Mouse (Mus musculus) heart, embryonic 16.5 days (tissue): ENCODE data around the gene Rap1gds1. TPM values are rescaled to one million over a fixed set of nuclear protein-coding genes. Genes with fewer than 3 reads are reported as not detected.
A peak's percentile ranks its signal among the peaks of the same experiment; 100 is the strongest.

Experiments
- ATAC-seq: fragments of 200-750 bp; cut with Nextera tagmentation; replicated peaks from 2 replicates; pipeline ENCODE4 v1.8.0; 2017; ENCODE audit warnings: moderate number of reproducible peaks; ENCODE audit not compliant: insufficient read depth, low FRiP score; ENCODE audit errors: extremely low read depth
- H3K27ac ChIP-seq: fragments of 300-500 bp; sonication (generic); 2 replicates; pipeline ENCODE4 v1.5.1; 2014; ENCODE audit warnings: mild to moderate bottlenecking, low read length, control low read depth, moderate library complexity
- H3K27me3 ChIP-seq: fragments of 300-500 bp; sonication (generic); 2 replicates; pipeline ENCODE4 v1.6.1; 2014; ENCODE audit warnings: low read length, mixed read lengths; ENCODE audit not compliant: control insufficient read depth, insufficient read depth
- H3K36me3 ChIP-seq: fragments of 300-500 bp; sonication (generic); 2 replicates; pipeline ENCODE4 v1.6.1; 2014; ENCODE audit not compliant: control insufficient read depth, insufficient read depth
- H3K4me1 ChIP-seq: fragments of 300-500 bp; sonication (generic); 2 replicates; pipeline ENCODE4 v1.6.1; 2014; ENCODE audit warnings: low read length, mixed read lengths; ENCODE audit not compliant: control insufficient read depth, insufficient read depth
- H3K4me2 ChIP-seq: fragments of 300-500 bp; sonication (generic); 2 replicates; pipeline ENCODE4 v1.6.1; 2014; ENCODE audit warnings: low read depth, mild to moderate bottlenecking, control low read depth, low read length
- H3K4me3 ChIP-seq: fragments of 300-500 bp; sonication (generic); 2 replicates; pipeline ENCODE4 v1.5.1; 2014; ENCODE audit warnings: mild to moderate bottlenecking, control low read depth, low read length
- H3K9ac ChIP-seq: fragments of 300-500 bp; sonication (generic); 2 replicates; pipeline ENCODE4 v1.6.1; 2014; ENCODE audit warnings: low read length, control low read depth
- H3K9me3 ChIP-seq: fragments of 300-500 bp; sonication (generic); replicated peaks from 2 replicates; pipeline ENCODE4 v1.6.1; 2016; ENCODE audit warnings: low read length; ENCODE audit not compliant: control insufficient read depth
- WGBS: fragments of 180-500 bp; shearing (Covaris S2); extraction: QIAGEN DNeasy Blood & Tissue Kit; methylation state at CpG from one replicate; pipeline ENCODE4 v1.1.7; 2014; 5-methylcytosine and 5-hydroxymethylcytosine counted together
- polyA plus RNA-seq: library from polyadenylated mRNA; unstranded; fragments of >200 nt; fragmentation: Nextera tagmentation; extraction: Ambion mirVana; gene quantifications from 2 replicates; pipeline ENCODE4 v1.2.1, GENCODE M21; 2015

Gene Rap1gds1
- polyA plus RNA-seq, 1 experiment from 2014 or later = 56.2 TPM

- Histone ChIP-seq H3K4me3 (no peak overlapping the region), H3K27ac (no peak overlapping the region), H3K36me3 (no peaks in the 10 kb centered on the region), H3K27me3 (no peaks in the 10 kb centered on the region), H3K9me3 (no peaks in the 10 kb centered on the region), H3K9ac (no peak overlapping the region), H3K4me2 (no peak overlapping the region), H3K4me1 (peaks cover 5% of the 10 kb centered on the region; the same call in 1 of the 2 replicates)
- no peak for ATAC-seq
- WGBS = 80% methylated on average over 5 of the region's 5 CpGs
Observed at GRCm38 (mm10) chr3:138886121-138886520, 188.9 kb downstream of the Rap1gds1 start.

- peak; percentile 20; the same call in 1 of the 2 replicates for ATAC-seq
- Histone ChIP-seq H3K4me2 (no peak overlapping the region), H3K4me1 (peaks cover 5% of the 10 kb centered on the region; the same call in 1 of the 2 replicates), H3K9me3 (no peaks in the 10 kb centered on the region), H3K9ac (no peak overlapping the region), H3K27ac (no peak overlapping the region), H3K27me3 (no peaks in the 10 kb centered on the region), H3K36me3 (no peaks in the 10 kb centered on the region), H3K4me3 (no peak overlapping the region)
- WGBS = 40% methylated on average over 6 of the region's 6 CpGs
Observed at GRCm38 (mm10) chr3:138881725-138882347, 193.2 kb downstream of the Rap1gds1 start.

GRCm38 (mm10) chr3:138880999-138881724 lies 193.8 kb downstream of the Rap1gds1 start:
- Histone ChIP-seq H3K36me3 (no peaks in the 10 kb centered on the region), H3K27ac (no peak overlapping the region), H3K4me1 (peaks cover 5% of the 10 kb centered on the region; the same call in 1 of the 2 replicates), H3K4me3 (no peak overlapping the region), H3K27me3 (no peaks in the 10 kb centered on the region), H3K9me3 (no peaks in the 10 kb centered on the region), H3K9ac (no peak overlapping the region), H3K4me2 (no peak overlapping the region)
- 0 out of 2 replicates have a peak, but pooled peaks have one; percentile 15 for ATAC-seq
- WGBS = 72% methylated on average over 11 of the region's 11 CpGs

DNA sequence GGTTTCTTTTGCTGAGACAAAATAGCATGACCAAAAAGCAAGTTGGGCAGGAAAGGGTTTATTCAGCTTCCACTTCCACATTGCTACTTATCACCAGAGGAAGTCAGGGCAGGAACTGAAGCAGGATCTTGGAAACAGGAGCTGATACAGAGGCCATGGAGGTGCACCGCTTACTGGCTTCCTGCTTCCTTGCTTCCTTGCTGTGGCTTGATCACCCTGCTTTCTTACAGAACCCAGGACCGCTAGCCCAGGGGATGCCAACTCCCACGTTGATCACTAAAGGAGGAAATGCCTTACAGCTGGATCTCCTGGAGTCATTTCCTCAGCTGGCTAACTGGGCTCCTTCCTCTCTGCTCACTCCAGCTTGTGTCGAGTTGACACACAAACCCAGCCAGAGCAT lies 197.3 kb downstream of the Rap1gds1 start:
- Histone ChIP-seq H3K4me2 (no peak overlapping the region), H3K4me3 (no peak overlapping the region), H3K27me3 (no peaks in the 10 kb centered on the region), H3K36me3 (no peaks in the 10 kb centered on the region), H3K9ac (no peak overlapping the region), H3K27ac (0 out of 2 replicates have a peak overlapping the region, but pooled peaks have one; percentile 21), H3K4me1 (peaks cover 5% of the 10 kb centered on the region; the same call in 1 of the 2 replicates), H3K9me3 (0 out of 2 replicates have a peak, but pooled peaks cover 2% of the 10 kb centered on the region)
- ATAC-seq = no peak; the same call in 1 of the 2 replicates
- WGBS = 49% methylated on average over 4 of the region's 4 CpGs

- no peaks in the 10 kb centered on the region for H3K27me3 ChIP-seq
- peak; percentile 54; the same call in 1 of the 2 replicates for ATAC-seq
- no peak overlapping the region for H3K4me2 ChIP-seq
- H3K36me3 ChIP-seq = no peaks in the 10 kb centered on the region
- H3K4me1 ChIP-seq = peaks cover 4% of the 10 kb centered on the region; the same call in 1 of the 2 replicates
- H3K9ac ChIP-seq = no peak overlapping the region
- H3K9me3 ChIP-seq = 0 out of 2 replicates have a peak, but pooled peaks cover 2% of the 10 kb centered on the region
- peak overlapping the region; percentile 51 for H3K27ac ChIP-seq
- WGBS = 80% methylated on average over 14 of the region's 14 CpGs
- no peak overlapping the region for H3K4me3 ChIP-seq
Observed at GRCm38 (mm10) chr3:138876931-138877361, 198.1 kb downstream of the Rap1gds1 start.

- Histone ChIP-seq H3K36me3 (no peaks in the 10 kb centered on the region), H3K27ac (peak overlapping the region; percentile 51; the same call in 1 of the 2 replicates), H3K27me3 (no peaks in the 10 kb centered on the region), H3K4me1 (no peaks in the 10 kb centered on the region), H3K4me2 (no peak overlapping the region), H3K4me3 (no peak overlapping the region), H3K9me3 (0 out of 2 replicates have a peak, but pooled peaks cover 2% of the 10 kb centered on the region), H3K9ac (no peak overlapping the region)
- no peak for ATAC-seq
- 85% methylated on average over 10 of the region's 10 CpGs for WGBS
Observed at GRCm38 (mm10) chr3:138876418-138876817, 198.6 kb downstream of the Rap1gds1 start.

DNA sequence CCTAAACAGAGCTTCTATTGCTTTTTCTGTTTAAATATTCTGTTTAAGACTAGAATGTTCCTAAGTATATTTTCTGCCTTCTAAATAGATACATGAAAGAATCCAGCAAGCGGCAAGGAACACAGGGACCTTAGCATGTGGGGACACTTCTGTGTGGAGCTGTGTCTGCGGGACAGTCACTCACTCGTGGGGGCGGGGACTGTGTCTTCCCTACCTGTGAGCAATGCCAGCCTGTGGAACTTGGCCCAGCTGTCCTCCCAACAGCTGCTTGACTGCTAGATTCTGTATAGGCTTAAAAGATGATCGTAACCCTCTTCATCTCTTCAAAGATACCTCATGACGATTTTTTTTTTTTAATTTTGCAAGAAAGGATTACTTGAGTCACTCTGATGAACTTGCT lies 199.1 kb downstream of the Rap1gds1 start:
- no peak for ATAC-seq
- WGBS = 84% methylated on average over 6 of the region's 6 CpGs
- Histone ChIP-seq H3K27ac (no peak overlapping the region), H3K9me3 (0 out of 2 replicates have a peak, but pooled peaks cover 2% of the 10 kb centered on the region), H3K4me1 (no peaks in the 10 kb centered on the region), H3K27me3 (no peaks in the 10 kb centered on the region), H3K9ac (no peak overlapping the region), H3K36me3 (no peaks in the 10 kb centered on the region), H3K4me3 (no peak overlapping the region), H3K4me2 (no peak overlapping the region)
